Mouse (Mus musculus) neural tube, embryonic 14.5 days (tissue): Measurements from ENCODE around the gene Lrrc4. TPM values are rescaled to one million over a fixed set of nuclear protein-coding genes. Genes with fewer than 3 reads are reported as not detected.

ENCODE experiments used
- ATAC-seq: fragments of 200-750 bp; cut with Nextera tagmentation; 2 replicates; pipeline ENCODE4 v1.8.0; 2017; ENCODE audit warnings: low read depth, mild to moderate bottlenecking, moderate TSS enrichment, moderate library complexity
- H3K27ac ChIP-seq: fragments of 300-500 bp; sonication (generic); 2 replicates; pipeline ENCODE4 v1.5.1; 2014; ENCODE audit warnings: low read depth, mild to moderate bottlenecking, control low read depth, low read length, moderate library complexity, mixed read lengths
- H3K27me3 ChIP-seq: fragments of 300-500 bp; sonication (generic); 2 replicates; pipeline ENCODE4 v1.6.1; 2014; ENCODE audit warnings: low read length; ENCODE audit not compliant: control insufficient read depth, insufficient read depth
- H3K36me3 ChIP-seq: fragments of 300-500 bp; sonication (generic); 2 replicates; pipeline ENCODE4 v1.6.1; 2014; ENCODE audit warnings: low read length, mixed read lengths; ENCODE audit not compliant: control insufficient read depth, insufficient read depth
- H3K4me1 ChIP-seq: fragments of 300-500 bp; sonication (generic); 2 replicates; pipeline ENCODE4 v1.6.1; 2014; ENCODE audit warnings: low read length; ENCODE audit not compliant: control insufficient read depth, insufficient read depth
- H3K4me2 ChIP-seq: fragments of 300-500 bp; sonication (generic); 2 replicates; pipeline ENCODE4 v1.6.1; 2014; ENCODE audit warnings: mild to moderate bottlenecking, low read depth, low read length, control low read depth
- H3K4me3 ChIP-seq: fragments of 300-500 bp; sonication (generic); 2 replicates; pipeline ENCODE4 v1.5.1; 2014; ENCODE audit warnings: low read depth, low read length, control low read depth, mixed read lengths
- H3K9ac ChIP-seq: fragments of 300-500 bp; sonication (generic); replicated peaks from 2 replicates; pipeline ENCODE4 v1.6.1; 2014; ENCODE audit warnings: low read depth, mild to moderate bottlenecking, control low read depth, low read length, mixed read lengths
- H3K9me3 ChIP-seq: fragments of 300-500 bp; sonication (generic); 2 replicates; pipeline ENCODE4 v1.6.1; 2016; ENCODE audit warnings: low read length; ENCODE audit not compliant: control insufficient read depth
- WGBS: fragments of 180-500 bp; shearing (Covaris S2); extraction: QIAGEN DNeasy Blood & Tissue Kit; methylation state at CpG from one replicate; pipeline ENCODE4 v1.1.7; 2014; 5-methylcytosine and 5-hydroxymethylcytosine counted together
- polyA plus RNA-seq: library from polyadenylated mRNA; unstranded; fragments of >200 nt; fragmentation: Nextera tagmentation; extraction: Ambion mirVana; gene quantifications from 2 replicates; pipeline ENCODE4 v1.2.1, GENCODE M21; 2014

The Lrrc4 gene
- polyA plus RNA-seq, 1 experiment from 2014 or later: 11.5 TPM

DNA sequence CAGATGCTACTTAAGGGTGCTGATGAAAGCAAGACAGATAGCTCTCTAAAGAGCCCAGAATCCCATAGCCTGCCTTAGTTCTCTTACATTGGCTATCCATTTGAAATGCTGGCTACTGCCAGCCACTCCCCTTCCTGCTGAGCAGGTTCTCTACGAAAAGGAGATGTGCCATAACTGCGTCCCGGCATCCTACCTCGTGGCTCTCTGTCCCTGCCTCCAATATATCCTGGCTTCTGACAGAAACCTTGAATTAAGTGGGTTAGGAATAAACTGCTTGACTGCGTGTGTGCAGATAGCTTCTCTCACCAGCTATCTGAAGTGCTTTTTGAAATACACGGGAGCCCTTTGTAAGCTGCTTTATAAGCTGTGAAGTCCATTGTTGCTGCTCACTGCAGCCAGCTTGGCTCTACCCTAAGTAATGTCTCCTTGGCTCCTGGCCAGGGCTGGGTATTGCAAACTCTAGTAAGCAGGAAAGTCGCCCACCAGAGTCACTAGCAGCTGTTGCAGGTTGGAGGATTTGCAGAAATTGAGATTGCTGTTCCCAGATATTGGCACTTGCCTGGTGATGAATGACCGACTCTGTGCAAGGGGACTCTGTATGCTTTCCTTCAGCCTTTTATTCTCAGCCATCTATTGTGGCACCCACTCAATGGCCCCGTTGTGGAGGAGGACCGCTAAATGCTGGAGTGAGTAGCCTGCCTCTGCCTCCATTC, 75.1 kb downstream of the Lrrc4 start:
- 11% methylated on average over 10 of the region's 10 CpGs for WGBS
- no peak overlapping the region for H3K4me3 ChIP-seq
- peak overlapping the region; percentile 41; the same call in 1 of the 2 replicates for H3K27ac ChIP-seq
- H3K27me3 ChIP-seq: no peaks in the 10 kb centered on the region
- peaks cover 14% of the 10 kb centered on the region; the same call in 1 of the 2 replicates for H3K4me1 ChIP-seq
- H3K9ac ChIP-seq: no peak overlapping the region
- no peaks in the 10 kb centered on the region for H3K9me3 ChIP-seq
- peak; percentile 76 for ATAC-seq
- H3K36me3 ChIP-seq: no peaks in the 10 kb centered on the region
- no peak overlapping the region for H3K4me2 ChIP-seq

DNA sequence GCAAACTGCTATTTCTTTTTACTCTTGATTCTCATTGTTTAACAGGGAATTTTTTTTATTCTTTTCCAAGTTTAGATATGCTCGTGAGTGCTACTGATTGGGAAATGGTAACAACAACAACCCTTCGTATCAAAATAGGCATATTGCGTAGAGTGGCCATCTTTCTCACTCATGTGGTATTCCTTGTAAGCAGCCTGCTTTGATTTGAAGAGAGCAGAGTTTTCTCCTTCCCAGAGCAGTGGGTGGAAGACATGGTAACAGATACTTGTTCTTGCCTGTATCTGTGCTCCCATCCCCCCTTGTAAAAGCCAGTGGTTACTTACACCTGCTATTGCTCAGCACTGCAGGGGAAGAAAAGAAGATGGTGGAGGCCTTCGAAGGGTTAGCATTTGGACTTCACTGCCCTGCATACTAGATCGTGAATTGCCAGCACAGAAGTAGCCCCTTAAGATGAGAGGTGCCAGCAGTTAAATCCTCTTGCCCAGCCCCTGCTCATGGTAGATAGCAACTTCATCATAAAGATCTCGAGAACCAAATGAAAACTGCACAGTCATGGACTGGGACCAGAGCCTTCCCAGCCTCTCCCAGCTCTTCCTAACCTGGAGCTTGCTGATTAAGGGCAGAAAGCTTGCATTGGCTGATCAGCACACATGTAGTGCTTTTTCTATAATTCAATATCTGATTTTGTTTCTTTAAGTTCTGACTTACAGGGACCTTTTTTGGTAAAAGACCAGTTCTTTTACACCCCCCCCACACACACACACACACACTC, 77.2 kb downstream of the Lrrc4 start:
- H3K27ac ChIP-seq: no peak overlapping the region
- H3K9ac ChIP-seq: no peak overlapping the region
- H3K36me3 ChIP-seq: no peaks in the 10 kb centered on the region
- no peaks in the 10 kb centered on the region for H3K27me3 ChIP-seq
- ATAC-seq: no peak
- H3K4me1 ChIP-seq: peaks cover 19% of the 10 kb centered on the region; the same call in 1 of the 2 replicates
- WGBS: 89% methylated on average over 6 of the region's 6 CpGs
- no peak overlapping the region for H3K4me2 ChIP-seq
- no peak overlapping the region for H3K4me3 ChIP-seq
- H3K9me3 ChIP-seq: no peaks in the 10 kb centered on the region

DNA sequence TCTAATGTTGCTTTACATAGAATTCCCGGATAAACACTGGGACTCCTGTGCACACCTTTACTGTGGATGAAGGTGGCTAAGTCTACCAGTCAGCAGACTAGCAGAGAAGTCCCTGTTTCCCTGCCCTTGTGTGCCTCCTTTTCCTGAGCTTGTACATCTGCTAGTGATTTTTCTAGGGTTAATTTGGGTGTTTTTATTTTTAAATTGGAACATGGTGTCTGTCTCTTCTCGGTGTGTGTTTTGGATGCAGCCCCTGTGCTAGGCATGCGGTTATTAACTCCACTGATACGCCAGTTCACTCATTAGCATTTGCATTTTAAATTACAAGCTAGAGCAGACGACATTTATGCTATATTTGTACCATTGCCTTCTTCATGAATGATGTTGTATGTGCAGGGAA, 77.9 kb downstream of the Lrrc4 start:
- H3K27ac ChIP-seq: 0 out of 2 replicates have a peak overlapping the region, but pooled peaks have one; percentile 34
- 57% methylated on average over 5 of the region's 5 CpGs for WGBS
- no peak overlapping the region for H3K4me3 ChIP-seq
- H3K27me3 ChIP-seq: no peaks in the 10 kb centered on the region
- H3K4me2 ChIP-seq: no peak overlapping the region
- no peaks in the 10 kb centered on the region for H3K9me3 ChIP-seq
- no peak overlapping the region for H3K9ac ChIP-seq
- no peaks in the 10 kb centered on the region for H3K36me3 ChIP-seq
- H3K4me1 ChIP-seq: peaks cover 19% of the 10 kb centered on the region; the same call in 1 of the 2 replicates
- no peak for ATAC-seq

DNA sequence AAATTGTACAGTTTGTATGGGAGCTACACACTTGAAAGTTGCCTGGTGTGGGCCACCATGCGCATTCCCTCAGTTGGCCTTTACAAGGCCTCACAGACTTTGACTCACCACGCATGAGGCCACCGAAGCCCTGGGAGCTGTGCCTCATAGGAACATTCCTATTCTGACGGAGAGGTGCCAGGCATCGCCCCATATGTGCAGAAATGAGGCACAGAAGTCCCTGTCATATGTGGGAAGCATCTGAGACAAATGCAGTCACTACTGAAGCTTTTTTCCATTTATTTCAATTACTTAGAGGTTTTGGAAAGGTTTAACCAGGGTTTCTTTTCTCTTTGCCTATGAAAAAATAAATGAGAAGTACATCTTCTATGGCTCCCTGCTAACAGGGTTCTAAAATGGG, 78.3 kb downstream of the Lrrc4 start:
- Histone ChIP-seq H3K9ac (no peak overlapping the region), H3K27ac (0 out of 2 replicates have a peak overlapping the region, but pooled peaks have one; percentile 34), H3K27me3 (no peaks in the 10 kb centered on the region), H3K4me3 (no peak overlapping the region), H3K9me3 (no peaks in the 10 kb centered on the region), H3K4me2 (no peak overlapping the region), H3K4me1 (peaks cover 19% of the 10 kb centered on the region; the same call in 1 of the 2 replicates), H3K36me3 (no peaks in the 10 kb centered on the region)
- WGBS: 94% methylated on average over 5 of the region's 5 CpGs
- ATAC-seq: no peak

DNA sequence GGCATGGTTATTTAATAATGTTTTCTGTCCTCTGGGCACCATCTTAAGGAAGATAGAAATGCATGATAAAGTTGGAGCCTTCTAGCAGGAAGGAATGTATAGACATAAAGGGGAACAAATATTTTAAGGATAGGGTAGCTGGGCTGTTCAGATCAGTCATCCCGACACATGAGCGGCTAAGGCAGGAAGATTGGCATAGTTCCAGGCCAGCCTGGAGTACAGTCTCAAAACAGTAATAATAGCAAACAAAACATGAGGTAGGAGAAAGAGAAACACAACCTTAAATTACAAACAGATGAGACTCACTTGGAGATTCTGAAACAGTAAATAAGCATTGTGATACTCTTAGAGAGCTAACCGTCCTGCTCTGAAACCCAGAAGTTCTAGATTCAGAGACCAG, 80.4 kb downstream of the Lrrc4 start:
- no peak overlapping the region for H3K4me2 ChIP-seq
- no peaks in the 10 kb centered on the region for H3K36me3 ChIP-seq
- 57% methylated on average over 3 of the region's 3 CpGs for WGBS
- ATAC-seq: no peak
- H3K9ac ChIP-seq: no peak overlapping the region
- no peaks in the 10 kb centered on the region for H3K9me3 ChIP-seq
- peaks cover 10% of the 10 kb centered on the region; the same call in 1 of the 2 replicates for H3K4me1 ChIP-seq
- H3K4me3 ChIP-seq: no peak overlapping the region
- no peaks in the 10 kb centered on the region for H3K27me3 ChIP-seq
- H3K27ac ChIP-seq: no peak overlapping the region

DNA sequence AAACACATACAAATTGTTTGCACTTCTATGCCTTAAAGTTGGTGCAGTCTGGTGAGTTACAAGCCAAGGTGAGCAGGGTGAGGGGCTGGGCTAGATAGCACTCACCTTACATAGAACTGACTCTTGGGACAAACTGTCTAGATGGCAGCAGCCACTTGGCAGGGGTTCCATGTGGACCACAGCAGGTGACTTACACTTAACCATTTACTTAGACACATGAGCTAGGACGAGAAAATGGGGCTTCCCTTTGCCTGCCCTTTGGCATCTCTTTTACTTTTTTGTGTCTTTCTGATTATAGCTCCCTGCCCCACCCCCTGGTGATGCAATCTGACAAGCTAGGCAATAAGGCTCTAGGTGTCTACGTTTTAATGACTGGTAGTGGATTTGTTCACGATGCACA, 82.3 kb downstream of the Lrrc4 start:
- Histone ChIP-seq H3K9me3 (no peaks in the 10 kb centered on the region), H3K27ac (0 out of 2 replicates have a peak overlapping the region, but pooled peaks have one; percentile 6), H3K36me3 (no peaks in the 10 kb centered on the region), H3K9ac (no peak overlapping the region), H3K4me3 (no peak overlapping the region), H3K27me3 (no peaks in the 10 kb centered on the region), H3K4me1 (peaks cover 5% of the 10 kb centered on the region), H3K4me2 (no peak overlapping the region)
- ATAC-seq: 0 out of 2 replicates have a peak, but pooled peaks have one; percentile 9
- WGBS: 64% methylated on average over 3 of the region's 3 CpGs

DNA sequence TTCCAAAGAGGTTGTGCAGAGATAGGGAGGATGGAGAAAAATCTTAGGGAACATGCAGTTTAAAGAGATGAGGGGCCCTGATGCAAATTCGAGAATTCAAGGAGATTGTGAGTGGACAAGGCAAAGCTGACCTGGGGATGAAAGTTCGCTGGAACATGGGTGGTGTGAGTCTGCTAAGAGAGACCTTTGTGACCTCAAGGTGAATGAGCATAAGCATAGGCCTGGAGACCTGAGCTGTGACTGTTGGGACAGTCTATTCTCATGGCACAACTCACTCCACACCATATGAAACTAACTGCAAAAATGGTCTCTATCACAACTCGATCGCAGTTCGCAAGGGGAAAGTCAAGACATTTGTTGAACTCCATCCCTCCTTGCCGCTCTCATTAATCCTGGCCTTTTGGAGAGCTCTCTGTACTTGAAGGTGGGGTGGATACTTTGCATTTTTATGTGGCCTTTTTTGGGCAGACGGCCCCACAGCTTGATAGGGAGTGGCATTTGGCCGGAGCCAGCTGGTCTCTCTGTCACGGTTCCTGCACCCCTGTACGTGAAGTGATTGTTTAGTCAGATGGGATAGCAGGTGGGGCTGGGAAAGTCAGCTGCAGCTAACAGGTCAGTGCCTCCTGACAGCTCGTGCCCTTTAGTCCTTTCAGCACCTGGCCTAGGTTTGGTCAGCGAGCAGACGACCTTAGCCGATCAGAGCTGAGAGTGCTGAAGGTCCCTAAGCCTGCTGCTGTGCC, 83.4 kb downstream of the Lrrc4 start:
- Histone ChIP-seq H3K27ac (0 out of 2 replicates have a peak overlapping the region, but pooled peaks have one; percentile 12), H3K4me3 (no peak overlapping the region), H3K9me3 (no peaks in the 10 kb centered on the region), H3K36me3 (no peaks in the 10 kb centered on the region), H3K4me2 (no peak overlapping the region), H3K9ac (no peak overlapping the region), H3K27me3 (no peaks in the 10 kb centered on the region), H3K4me1 (peaks cover 7% of the 10 kb centered on the region)
- 55% methylated on average over 14 of the region's 14 CpGs for WGBS
- no peak for ATAC-seq

DNA sequence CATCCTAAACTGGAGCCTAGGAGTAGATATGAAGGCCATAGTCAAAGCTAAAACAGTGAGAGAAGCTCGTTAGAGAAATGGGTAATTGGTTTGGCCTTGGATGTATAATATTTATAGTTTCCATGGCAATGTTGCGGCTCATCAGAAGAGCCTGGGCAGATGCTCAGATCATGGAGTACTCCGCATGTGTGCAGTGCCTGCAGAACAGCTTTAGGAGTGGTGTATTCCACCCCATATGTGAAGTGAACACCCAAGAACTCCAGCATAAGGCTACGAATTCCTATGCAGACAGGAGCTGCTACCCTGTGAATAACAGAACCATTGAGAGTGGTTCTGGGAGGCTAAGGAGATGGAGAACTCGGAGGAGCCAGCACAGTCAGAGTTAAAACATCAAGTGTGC, 84.5 kb downstream of the Lrrc4 start:
- 88% methylated on average over 5 of the region's 5 CpGs for WGBS

More for the DNA sequence above, 84.5 kb downstream of the Lrrc4 start:
- H3K27me3 ChIP-seq: no peaks in the 10 kb centered on the region
- no peak overlapping the region for H3K9ac ChIP-seq
- ATAC-seq: no peak
- H3K4me3 ChIP-seq: no peak overlapping the region
- H3K4me1 ChIP-seq: peaks cover 7% of the 10 kb centered on the region
- H3K27ac ChIP-seq: no peak overlapping the region
- H3K36me3 ChIP-seq: no peaks in the 10 kb centered on the region
- no peak overlapping the region for H3K4me2 ChIP-seq
- no peaks in the 10 kb centered on the region for H3K9me3 ChIP-seq
